Mouse (Mus musculus) midbrain, embryonic 11.5 days (tissue): ENCODE data around the gene Pafah1b2. TPM values are rescaled to one million over a fixed set of nuclear protein-coding genes. Genes with fewer than 3 reads are reported as not detected.

ENCODE experiments used
- ATAC-seq: fragments of 200-750 bp; cut with Nextera tagmentation; 2 replicates; pipeline ENCODE4 v1.8.0; 2017; ENCODE audit warnings: moderate TSS enrichment, moderate library complexity; ENCODE audit not compliant: low FRiP score
- DNase-seq: peaks from one replicate; pipeline ENCODE4 v3.0.0; 2015; ENCODE audit warnings: low spot score; ENCODE audit errors: missing footprints
- H3K27ac ChIP-seq: fragments of 300-500 bp; sonication (generic); 2 replicates; pipeline ENCODE4 v1.5.1; 2014; ENCODE audit warnings: low read depth, low read length
- H3K27me3 ChIP-seq: fragments of 300-500 bp; sonication (generic); 2 replicates; pipeline ENCODE4 v1.6.1; 2014; ENCODE audit warnings: mild to moderate bottlenecking, low read length, moderate library complexity, mixed read lengths; ENCODE audit not compliant: control insufficient read depth, insufficient read depth
- H3K36me3 ChIP-seq: fragments of 300-500 bp; sonication (generic); 2 replicates; pipeline ENCODE4 v1.6.1; 2014; ENCODE audit warnings: mild to moderate bottlenecking, low read length, moderate library complexity, mixed read lengths; ENCODE audit not compliant: control insufficient read depth, insufficient read depth
- H3K4me1 ChIP-seq: fragments of 300-500 bp; sonication (generic); 2 replicates; pipeline ENCODE4 v1.6.1; 2014; ENCODE audit warnings: low read length; ENCODE audit not compliant: control insufficient read depth, insufficient read depth
- H3K4me2 ChIP-seq: fragments of 300-500 bp; sonication (generic); 2 replicates; pipeline ENCODE4 v1.6.1; 2014; ENCODE audit warnings: mild to moderate bottlenecking, moderate library complexity
- H3K4me3 ChIP-seq: fragments of 300-500 bp; sonication (generic); 2 replicates; pipeline ENCODE4 v1.5.1; 2014; ENCODE audit warnings: low read depth, low read length
- H3K9ac ChIP-seq: fragments of 300-500 bp; sonication (generic); 2 replicates; pipeline ENCODE4 v1.6.1; 2014; ENCODE audit warnings: low read length
- H3K9me3 ChIP-seq: fragments of 300-500 bp; sonication (generic); 2 replicates; pipeline ENCODE4 v1.6.1; 2016; ENCODE audit warnings: low read length; ENCODE audit not compliant: control insufficient read depth
- WGBS: fragments of 180-500 bp; shearing (Covaris S2); extraction: QIAGEN DNeasy Blood & Tissue Kit; methylation state at CpG from one replicate; pipeline ENCODE4 v1.1.7; 2014; 5-methylcytosine and 5-hydroxymethylcytosine counted together
- polyA plus RNA-seq: library from polyadenylated mRNA; unstranded; fragments of >200 nt; fragmentation: Nextera tagmentation; extraction: Ambion mirVana; gene quantifications from 2 replicates; pipeline ENCODE4 v1.2.1, GENCODE M21; 2014

Pafah1b2 gene
- polyA plus RNA-seq, 1 experiment from 2014 or later, result 274 TPM

- Histone ChIP-seq H3K4me2 (no peak overlapping the region), H3K4me3 (no peak overlapping the region), H3K9me3 (no peaks in the 10 kb centered on the region), H3K27ac (no peak overlapping the region), H3K4me1 (no peaks in the 10 kb centered on the region), H3K9ac (no peak overlapping the region), H3K36me3 (no peaks in the 10 kb centered on the region), H3K27me3 (no peaks in the 10 kb centered on the region)
- ATAC-seq (no peak), DNase-seq (no peak)
- WGBS, result 54% methylated on average over 5 of the region's 5 CpGs
These were observed 6.3 kb downstream of the Pafah1b2 start for GRCm38 (mm10) chr9:46006224-46006623.

GRCm38 (mm10) chr9:46004529-46004928, 8.0 kb downstream of the Pafah1b2 start:
- WGBS, result 67% methylated on average over 3 of the region's 3 CpGs
- Histone ChIP-seq H3K9ac (no peak overlapping the region), H3K27me3 (no peaks in the 10 kb centered on the region), H3K9me3 (no peaks in the 10 kb centered on the region), H3K36me3 (no peaks in the 10 kb centered on the region), H3K4me1 (no peaks in the 10 kb centered on the region), H3K4me2 (no peak overlapping the region), H3K4me3 (no peak overlapping the region), H3K27ac (no peak overlapping the region)
- no peak for ATAC-seq
- DNase-seq, result no peak

DNA sequence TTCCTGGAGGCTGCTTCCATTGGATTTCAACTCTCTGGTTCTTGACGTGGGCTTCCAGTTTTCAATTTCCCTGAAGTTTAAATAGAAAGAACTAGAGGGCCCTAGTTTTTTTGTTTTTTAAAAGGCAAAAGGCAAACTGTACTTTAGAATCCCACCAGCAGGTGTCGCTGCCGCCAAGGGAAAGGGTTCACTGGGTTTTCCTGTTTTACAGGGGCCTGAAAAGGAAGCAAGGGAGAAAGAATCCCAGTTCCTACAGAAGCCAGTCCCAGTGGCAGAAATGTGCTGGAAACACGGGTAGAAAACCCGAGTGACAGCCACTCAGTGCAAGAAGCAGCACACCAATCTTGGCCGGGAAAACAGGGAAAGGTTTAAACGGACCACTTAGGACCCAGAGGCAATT, 8.8 kb downstream of the Pafah1b2 start:
- Histone ChIP-seq H3K27me3 (no peaks in the 10 kb centered on the region), H3K9ac (no peak overlapping the region), H3K4me1 (no peaks in the 10 kb centered on the region), H3K36me3 (no peaks in the 10 kb centered on the region), H3K4me3 (no peak overlapping the region), H3K4me2 (no peak overlapping the region), H3K9me3 (no peaks in the 10 kb centered on the region), H3K27ac (no peak overlapping the region)
- ATAC-seq, result no peak
- DNase-seq, result peak; percentile 99
- WGBS, result 11% methylated on average over 7 of the region's 7 CpGs

DNA sequence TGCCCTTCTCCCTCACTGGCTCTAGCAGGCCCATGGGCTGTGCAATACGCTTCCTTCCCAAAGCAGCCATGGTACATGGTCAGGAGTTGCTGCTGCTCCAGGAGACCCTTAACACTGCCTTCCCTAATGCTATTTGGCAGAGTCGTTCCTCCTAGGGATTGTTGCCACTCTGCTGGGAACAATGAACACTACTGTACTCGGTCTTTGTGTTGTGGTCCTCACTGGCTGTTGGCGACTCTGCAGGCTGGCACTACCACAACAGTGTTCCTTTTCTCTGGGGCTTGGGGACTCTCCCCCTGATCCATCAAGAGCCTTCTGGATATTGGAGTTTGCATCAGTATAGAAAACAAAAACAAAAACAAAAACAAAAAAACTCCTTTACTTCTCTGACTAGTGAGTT, 13.5 kb downstream of the Pafah1b2 start:
- Histone ChIP-seq H3K27me3 (no peaks in the 10 kb centered on the region), H3K4me1 (no peaks in the 10 kb centered on the region), H3K27ac (no peak overlapping the region), H3K4me3 (no peak overlapping the region), H3K9ac (no peak overlapping the region), H3K36me3 (no peaks in the 10 kb centered on the region), H3K4me2 (no peak overlapping the region), H3K9me3 (no peaks in the 10 kb centered on the region)
- 82% methylated on average over 4 of the region's 4 CpGs for WGBS
- no peak for ATAC-seq
- DNase-seq, result no peak

DNA sequence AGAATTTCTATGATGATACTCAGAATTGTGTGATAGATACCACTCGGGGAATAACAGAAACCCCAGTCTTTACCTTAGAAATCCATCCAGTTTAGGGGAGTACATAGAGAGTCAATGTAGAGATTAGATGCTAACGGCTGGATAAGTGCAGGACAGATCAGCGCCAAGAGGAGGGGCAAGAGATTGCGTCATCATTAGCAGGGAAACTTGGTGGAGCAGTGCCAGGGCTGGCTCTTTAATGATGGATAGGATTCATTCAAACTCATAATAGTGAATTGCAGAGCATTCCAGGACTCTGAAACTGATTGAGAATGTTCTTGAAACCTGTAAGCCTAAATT, 27.3 kb downstream of the Pafah1b2 start:
- Histone ChIP-seq H3K27ac (peak overlapping the region; percentile 81), H3K4me1 (peaks cover 12% of the 10 kb centered on the region), H3K9me3 (no peaks in the 10 kb centered on the region), H3K4me3 (peak overlapping the region; percentile 80), H3K27me3 (no peaks in the 10 kb centered on the region), H3K36me3 (no peaks in the 10 kb centered on the region), H3K4me2 (peak overlapping the region; percentile 89), H3K9ac (peak overlapping the region; percentile 94)
- WGBS, result 5% methylated on average over 4 of the region's 4 CpGs
- DNase-seq (no peak), ATAC-seq (peak; percentile 70)

DNA sequence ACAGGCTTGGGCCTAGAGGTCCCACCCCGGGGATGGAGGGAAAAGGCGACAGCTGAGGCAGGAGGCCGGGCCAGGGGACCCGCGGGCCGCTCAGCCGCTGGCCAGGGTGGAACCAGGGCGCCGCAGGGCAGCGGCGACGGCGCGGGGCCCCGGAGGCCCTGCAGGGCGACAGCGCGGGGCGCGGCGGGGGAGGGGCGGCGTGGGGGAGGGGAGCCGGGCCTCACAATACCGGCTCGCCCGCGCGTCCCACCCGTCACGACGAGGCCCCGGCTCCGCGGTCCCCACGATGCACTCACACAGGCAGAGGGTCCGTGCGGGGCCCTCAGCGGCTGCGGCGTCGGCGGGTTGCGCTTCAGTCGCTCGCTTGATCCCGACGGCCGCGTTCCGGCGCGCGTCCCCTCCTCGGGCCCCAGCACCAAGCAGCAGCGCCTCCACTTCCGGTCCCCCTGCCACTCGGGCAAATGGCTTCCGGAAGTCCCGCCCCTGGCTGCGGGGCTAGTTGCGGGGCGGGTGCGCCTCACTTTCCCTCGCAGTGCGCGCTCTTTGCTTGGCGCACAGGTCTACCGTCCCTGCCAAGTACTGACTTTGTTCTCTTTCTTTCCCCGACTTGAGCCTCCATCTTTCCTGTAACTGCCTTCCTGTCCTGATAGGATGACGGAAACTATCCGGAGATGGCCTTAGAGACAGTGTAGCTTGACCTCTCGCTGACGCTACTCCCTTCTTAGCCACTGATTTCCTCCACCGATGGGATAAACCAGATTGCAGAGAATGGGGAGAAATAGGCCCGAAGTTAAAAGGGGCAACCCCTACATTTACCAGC, 27.9 kb downstream of the Pafah1b2 start:
- Histone ChIP-seq H3K4me3 (peak overlapping the region; percentile 80), H3K9ac (peak overlapping the region; percentile 94), H3K36me3 (no peaks in the 10 kb centered on the region), H3K4me1 (peaks cover 12% of the 10 kb centered on the region), H3K27me3 (no peaks in the 10 kb centered on the region), H3K27ac (peak overlapping the region; percentile 81), H3K4me2 (peak overlapping the region; percentile 89), H3K9me3 (no peaks in the 10 kb centered on the region)
- peak; percentile 94 for ATAC-seq
- WGBS, result under 1% methylated on average over 76 of the region's 76 CpGs
- peak; percentile 99 for DNase-seq

- ATAC-seq, result no peak
These were observed 28.6 kb downstream of the Pafah1b2 start for GRCm38 (mm10) chr9:45983676-45984408.

GRCm38 (mm10) chr9:45981331-45981730, 31.2 kb downstream of the Pafah1b2 start:
- H3K36me3 ChIP-seq, result no peaks in the 10 kb centered on the region
- H3K27me3 ChIP-seq, result no peaks in the 10 kb centered on the region
- H3K9me3 ChIP-seq, result no peaks in the 10 kb centered on the region
- no peak for DNase-seq
- H3K27ac ChIP-seq, result no peak overlapping the region
- H3K4me3 ChIP-seq, result no peak overlapping the region
- no peak for ATAC-seq
- H3K4me2 ChIP-seq, result no peak overlapping the region
- H3K9ac ChIP-seq, result no peak overlapping the region
- H3K4me1 ChIP-seq, result peaks cover 12% of the 10 kb centered on the region

More at GRCm38 (mm10) chr9:45983676-45984408, 28.6 kb downstream of the Pafah1b2 start:
- Histone ChIP-seq H3K4me2 (peak overlapping the region; percentile 89), H3K27ac (peak overlapping the region; percentile 81), H3K36me3 (no peaks in the 10 kb centered on the region), H3K4me3 (peak overlapping the region; percentile 80), H3K9ac (peak overlapping the region; percentile 94), H3K9me3 (no peaks in the 10 kb centered on the region), H3K27me3 (no peaks in the 10 kb centered on the region), H3K4me1 (peaks cover 12% of the 10 kb centered on the region)
- peak; percentile 93 for DNase-seq
- 1% methylated on average over 23 of the region's 23 CpGs for WGBS

DNA sequence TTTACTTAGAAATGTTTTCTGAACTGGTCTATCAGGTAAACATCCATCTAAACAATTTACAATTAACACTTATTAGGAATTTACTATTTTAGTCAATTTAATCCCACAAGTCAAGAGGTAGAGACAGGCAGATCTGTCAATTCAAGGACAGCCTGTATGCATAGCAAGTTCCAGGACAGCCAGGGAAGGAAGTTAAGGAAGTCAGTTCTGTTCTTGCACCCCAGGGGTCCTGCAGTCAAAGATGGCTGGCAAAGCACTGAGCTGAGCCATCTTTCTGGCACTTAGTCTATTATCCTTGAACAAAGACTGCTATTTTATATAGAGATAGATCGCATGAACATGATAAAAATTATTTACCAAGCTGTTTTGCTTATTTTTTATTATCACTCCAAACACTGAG, 31.9 kb downstream of the Pafah1b2 start:
- no peaks in the 10 kb centered on the region for H3K36me3 ChIP-seq
- H3K4me2 ChIP-seq, result no peak overlapping the region
- DNase-seq, result no peak
- no peak overlapping the region for H3K4me3 ChIP-seq
- peaks cover 12% of the 10 kb centered on the region for H3K4me1 ChIP-seq
- H3K9me3 ChIP-seq, result no peaks in the 10 kb centered on the region
- H3K9ac ChIP-seq, result no peak overlapping the region
- WGBS, result 88% methylated on average over 1 of the region's 1 CpGs
- H3K27ac ChIP-seq, result no peak overlapping the region
- H3K27me3 ChIP-seq, result no peaks in the 10 kb centered on the region
- no peak for ATAC-seq
